Mouse (Mus musculus): ENCODE data around the gene Flii.

The Flii gene

GRCm38 (mm10) chr11:60719263-60719662 is 7.8 kb downstream of the Flii start:
- DNase-seq (ENCODE audit: extremely low spot score, low read depth, low spot score), result no peak

GRCm38 (mm10) chr11:60715833-60716232 is 11.2 kb downstream of the Flii start:
- DNase-seq (ENCODE audit: extremely low spot score, low read depth, low spot score), result no peak

- DNase-seq (ENCODE audit: extremely low spot score, low read depth, low spot score), result no peak
Measured at GRCm38 (mm10) chr11:60712639-60713255, 14.3 kb downstream of the Flii start.

- no peak for DNase-seq (ENCODE audit: extremely low spot score, low read depth, low spot score)
Measured at GRCm38 (mm10) chr11:60712040-60712439, 15.0 kb downstream of the Flii start.

GRCm38 (mm10) chr11:60711218-60711617 is 15.8 kb downstream of the Flii start:
- no peak for DNase-seq (ENCODE audit: extremely low spot score, low read depth, low spot score)

GRCm38 (mm10) chr11:60709481-60710465 is 17.3 kb downstream of the Flii start:
- DNase-seq (ENCODE audit: extremely low spot score, low read depth, low spot score), result no peak

- no peak for DNase-seq (ENCODE audit: extremely low spot score, low read depth, low spot score)
Measured at GRCm38 (mm10) chr11:60708631-60709030, 18.4 kb downstream of the Flii start.

- no peak for DNase-seq (ENCODE audit: extremely low spot score, low read depth, low spot score)
Measured at GRCm38 (mm10) chr11:60707672-60708071, 19.4 kb downstream of the Flii start.

- no peak for DNase-seq (ENCODE audit: extremely low spot score, low read depth, low spot score)
Measured at GRCm38 (mm10) chr11:60706696-60707480, 20.2 kb downstream of the Flii start.

GRCm38 (mm10) chr11:60706076-60706475 is 21.0 kb downstream of the Flii start:
- no peak for DNase-seq (ENCODE audit: extremely low spot score, low read depth, low spot score)

- DNase-seq (ENCODE audit: extremely low spot score, low read depth, low spot score), result no peak
Measured at GRCm38 (mm10) chr11:60705255-60705654, 21.8 kb downstream of the Flii start.

- no peak for DNase-seq (ENCODE audit: extremely low spot score, low read depth, low spot score)
Measured at GRCm38 (mm10) chr11:60704023-60704880, 22.8 kb downstream of the Flii start.

- DNase-seq (ENCODE audit: extremely low spot score, low read depth, low spot score), result no peak
Measured at GRCm38 (mm10) chr11:60703131-60703530, 23.9 kb downstream of the Flii start.

GRCm38 (mm10) chr11:60701611-60702010 is 25.5 kb downstream of the Flii start:
- DNase-seq (ENCODE audit: extremely low spot score, low read depth, low spot score), result no peak

GRCm38 (mm10) chr11:60700320-60701185 is 26.5 kb downstream of the Flii start:
- no peak for DNase-seq (ENCODE audit: extremely low spot score, low read depth, low spot score)

- peak; percentile 66 for DNase-seq (ENCODE audit: extremely low spot score, low read depth, low spot score)
Measured at GRCm38 (mm10) chr11:60699524-60700075, 27.5 kb downstream of the Flii start, which contains the start of gene Llgl1. TSS of gene Llgl1 (plus strand) at chr11:60699723.

GRCm38 (mm10) chr11:60698806-60699523 is 28.1 kb downstream of the Flii start:
- DNase-seq (ENCODE audit: extremely low spot score, low read depth, low spot score), result no peak

- DNase-seq (ENCODE audit: extremely low spot score, low read depth, low spot score), result no peak
Measured at GRCm38 (mm10) chr11:60697561-60697960, 29.5 kb downstream of the Flii start.
